Mouse (Mus musculus): ENCODE measurements at regions not wholly inside any gene's neighbourhood (a gene's known extent, or its start where the extent isn't known, plus 50 kb on each side); places are given as distances from the start of the nearest gene placed in this dataset.

GRCm38 (mm10) chr4:10767676-10768075 is 106.6 kb upstream of the 2610301B20Rik start:
- WGBS = 62% methylated on average over 6 of the region's 6 CpGs
- TF ChIP-seq POLR2A (IDR thresholded peaks at IDR 0.05; ENCODE audit: borderline replicate concordance, extremely low read depth, low read depth, low read length) (no peak), CTCF (IDR thresholded peaks at IDR 0.05; ENCODE audit: insufficient read depth, low read length) (no peak)
- DNase-seq = no peak
- Histone ChIP-seq H3K4me1 (ENCODE audit: control insufficient read depth, insufficient read depth, low read length) (no peaks in the 10 kb centered on the region), H3K4me3 (replicated peaks; ENCODE audit: extremely low read depth, low read depth, low read length) (no peak overlapping the region)

GRCm38 (mm10) chr4:10770026-10770643 is 104.2 kb upstream of the 2610301B20Rik start:
- WGBS = 71% methylated on average over 13 of the region's 13 CpGs
- Histone ChIP-seq H3K4me1 (ENCODE audit: control insufficient read depth, insufficient read depth, low read length) (no peaks in the 10 kb centered on the region), H3K4me3 (replicated peaks; ENCODE audit: extremely low read depth, low read depth, low read length) (no peak overlapping the region)
- TF ChIP-seq POLR2A (IDR thresholded peaks at IDR 0.05; ENCODE audit: borderline replicate concordance, extremely low read depth, low read depth, low read length) (no peak), CTCF (IDR thresholded peaks at IDR 0.05; ENCODE audit: insufficient read depth, low read length) (no peak)
- DNase-seq = no peak

GRCm38 (mm10) chr4:10774557-10775215 is 99.6 kb upstream of the 2610301B20Rik start:
- TF ChIP-seq CTCF (IDR thresholded peaks at IDR 0.05; ENCODE audit: insufficient read depth, low read length) = no peak
- no peak for TF ChIP-seq POLR2A (IDR thresholded peaks at IDR 0.05; ENCODE audit: borderline replicate concordance, extremely low read depth, low read depth, low read length)
- WGBS = 27% methylated on average over 3 of the region's 3 CpGs
- no peak for DNase-seq
- Histone ChIP-seq H3K4me3 (replicated peaks; ENCODE audit: extremely low read depth, low read depth, low read length) (no peak overlapping the region), H3K4me1 (ENCODE audit: control insufficient read depth, insufficient read depth, low read length) (no peaks in the 10 kb centered on the region)

GRCm38 (mm10) chr4:10786701-10787100 is 87.6 kb upstream of the 2610301B20Rik start:
- no peak for DNase-seq
- H3K4me1 ChIP-seq (ENCODE audit: control insufficient read depth, insufficient read depth, low read length) = no peaks in the 10 kb centered on the region; the same call in 1 of the 2 replicates
- TF ChIP-seq POLR2A (IDR thresholded peaks at IDR 0.05; ENCODE audit: borderline replicate concordance, extremely low read depth, low read depth, low read length) (no peak), CTCF (IDR thresholded peaks at IDR 0.05; ENCODE audit: insufficient read depth, low read length) (no peak)
- no peak overlapping the region for H3K4me3 ChIP-seq (replicated peaks; ENCODE audit: extremely low read depth, low read depth, low read length)
- WGBS = 90% methylated on average over 2 of the region's 2 CpGs

DNA sequence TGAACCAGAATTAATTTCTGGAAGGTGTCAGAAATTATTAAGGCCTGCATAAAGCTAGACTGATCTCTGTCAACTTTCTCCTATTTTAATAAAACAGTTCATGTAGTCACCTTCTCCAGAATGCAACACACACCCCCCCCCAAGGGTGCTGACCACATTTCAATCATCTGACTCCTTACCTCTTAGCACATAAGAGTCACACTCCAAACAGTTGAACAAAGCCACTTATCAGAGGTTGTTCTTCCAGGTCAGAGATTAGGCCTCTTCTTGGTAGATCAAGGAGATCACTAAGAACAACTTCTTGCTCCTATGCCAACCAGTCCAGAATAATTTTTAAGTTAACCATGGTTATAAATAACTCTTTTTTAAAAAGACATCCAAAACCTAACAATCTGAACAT is 86.0 kb upstream of the 2610301B20Rik start:
- TF ChIP-seq POLR2A (IDR thresholded peaks at IDR 0.05; ENCODE audit: borderline replicate concordance, extremely low read depth, low read depth, low read length) (no peak), CTCF (IDR thresholded peaks at IDR 0.05; ENCODE audit: insufficient read depth, low read length) (no peak)
- no peaks in the 10 kb centered on the region; the same call in 1 of the 2 replicates for H3K4me1 ChIP-seq (ENCODE audit: control insufficient read depth, insufficient read depth, low read length)
- DNase-seq = no peak
- no peak overlapping the region for H3K4me3 ChIP-seq (replicated peaks; ENCODE audit: extremely low read depth, low read depth, low read length)

DNA sequence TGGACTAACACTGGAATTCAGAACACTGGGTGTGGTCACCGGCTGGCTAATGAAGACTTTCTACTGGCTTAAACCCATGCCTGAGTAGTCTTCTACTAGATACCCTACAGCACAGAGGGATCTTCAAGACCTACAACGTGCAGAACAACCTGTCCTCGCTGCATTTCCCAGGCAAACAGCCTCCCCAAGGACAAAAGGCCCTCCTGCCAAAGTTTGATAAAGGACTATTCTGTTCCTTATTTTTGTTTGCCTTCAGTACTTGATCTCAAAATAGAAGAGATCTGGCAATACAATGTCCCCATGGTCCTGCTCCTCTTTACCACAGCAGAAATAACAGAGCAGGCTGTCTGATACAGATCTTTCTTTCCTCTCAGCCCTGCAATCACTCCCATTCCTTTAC is 85.2 kb upstream of the 2610301B20Rik start:
- DNase-seq = no peak
- Histone ChIP-seq H3K4me1 (ENCODE audit: control insufficient read depth, insufficient read depth, low read length) (no peaks in the 10 kb centered on the region; the same call in 1 of the 2 replicates), H3K4me3 (replicated peaks; ENCODE audit: extremely low read depth, low read depth, low read length) (no peak overlapping the region)
- WGBS = 51% methylated on average over 3 of the region's 3 CpGs
- TF ChIP-seq POLR2A (IDR thresholded peaks at IDR 0.05; ENCODE audit: borderline replicate concordance, extremely low read depth, low read depth, low read length) (no peak), CTCF (IDR thresholded peaks at IDR 0.05; ENCODE audit: insufficient read depth, low read length) (no peak)

- Histone ChIP-seq H3K4me1 (ENCODE audit: control insufficient read depth, insufficient read depth, low read length) (no peaks in the 10 kb centered on the region; the same call in 1 of the 2 replicates), H3K4me3 (replicated peaks; ENCODE audit: extremely low read depth, low read depth, low read length) (no peak overlapping the region)
- WGBS = 44% methylated on average over 3 of the region's 3 CpGs
- DNase-seq = no peak
- TF ChIP-seq POLR2A (IDR thresholded peaks at IDR 0.05; ENCODE audit: borderline replicate concordance, extremely low read depth, low read depth, low read length) (no peak), CTCF (IDR thresholded peaks at IDR 0.05; ENCODE audit: insufficient read depth, low read length) (no peak)
These were observed 81.7 kb upstream of the 2610301B20Rik start for GRCm38 (mm10) chr4:10792628-10793027.

DNA sequence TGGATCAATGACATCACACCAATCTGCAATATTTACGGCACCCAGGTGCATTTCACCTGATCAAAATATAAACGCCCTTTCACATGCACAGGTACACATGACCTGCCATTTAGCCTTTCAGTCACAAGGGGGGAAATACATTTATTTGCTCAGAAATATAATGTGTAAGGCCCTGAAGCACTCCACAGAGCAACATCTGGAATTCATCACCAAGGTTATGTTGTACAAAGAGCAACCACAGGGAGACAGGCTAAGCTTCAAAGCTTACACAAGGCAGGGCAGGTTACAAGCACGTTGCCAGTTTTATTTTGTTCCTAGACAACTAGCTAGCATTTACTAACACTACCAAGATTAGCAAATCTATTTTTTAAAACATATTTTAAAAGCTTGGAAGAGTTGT is 79.8 kb upstream of the 2610301B20Rik start:
- no peak for DNase-seq
- WGBS = 79% methylated on average over 3 of the region's 3 CpGs
- TF ChIP-seq CTCF (IDR thresholded peaks at IDR 0.05; ENCODE audit: insufficient read depth, low read length) (no peak), POLR2A (IDR thresholded peaks at IDR 0.05; ENCODE audit: borderline replicate concordance, extremely low read depth, low read depth, low read length) (no peak)

GRCm38 (mm10) chr4:10800780-10801553 is 73.3 kb upstream of the 2610301B20Rik start:
- TF ChIP-seq POLR2A (IDR thresholded peaks at IDR 0.05; ENCODE audit: borderline replicate concordance, extremely low read depth, low read depth, low read length) = no peak
- TF ChIP-seq CTCF (IDR thresholded peaks at IDR 0.05; ENCODE audit: insufficient read depth, low read length) = no peak
- WGBS = 72% methylated on average over 3 of the region's 3 CpGs
- Histone ChIP-seq H3K4me3 (replicated peaks; ENCODE audit: extremely low read depth, low read depth, low read length) (no peak overlapping the region), H3K4me1 (ENCODE audit: control insufficient read depth, insufficient read depth, low read length) (no peaks in the 10 kb centered on the region)
- DNase-seq = no peak

More for the DNA sequence above, 79.8 kb upstream of the 2610301B20Rik start:
- Histone ChIP-seq H3K4me3 (replicated peaks; ENCODE audit: extremely low read depth, low read depth, low read length) (no peak overlapping the region), H3K4me1 (ENCODE audit: control insufficient read depth, insufficient read depth, low read length) (no peaks in the 10 kb centered on the region)

All from lung, adult 2 months (tissue).